Mouse (Mus musculus): ENCODE measurements around the gene Dab1.

Dab1 gene

GRCm38 (mm10) chr4:103839541-103839940, 220.4 kb downstream of the Dab1 start:
- DNase-seq = peak; percentile 45 to 50

- peak; percentile 42 to 56 for DNase-seq
Measured at GRCm38 (mm10) chr4:103841126-103841525, 222.0 kb downstream of the Dab1 start.

GRCm38 (mm10) chr4:103844635-103845034, 225.5 kb downstream of the Dab1 start:
- DNase-seq = no peak

- DNase-seq = peak; percentile 47 to 61
Measured at GRCm38 (mm10) chr4:103857173-103857572, 238.0 kb downstream of the Dab1 start.

- no peak for DNase-seq
Measured at GRCm38 (mm10) chr4:103875564-103875963, 256.4 kb downstream of the Dab1 start.

GRCm38 (mm10) chr4:103878841-103879240, 259.7 kb downstream of the Dab1 start:
- DNase-seq = peak in 1 of 2 experiments; percentile 19

GRCm38 (mm10) chr4:103881641-103882040, 262.5 kb downstream of the Dab1 start:
- DNase-seq = peak; percentile 92 to 96

GRCm38 (mm10) chr4:103888086-103888485, 268.9 kb downstream of the Dab1 start:
- peak; percentile 52 to 60 for DNase-seq

- no peak for DNase-seq
Measured at GRCm38 (mm10) chr4:103889110-103889509, 270.0 kb downstream of the Dab1 start.

GRCm38 (mm10) chr4:103896806-103897205, 277.6 kb downstream of the Dab1 start:
- no peak for DNase-seq

GRCm38 (mm10) chr4:103897702-103898101, 278.5 kb downstream of the Dab1 start:
- DNase-seq = no peak

- no peak for DNase-seq
Measured at GRCm38 (mm10) chr4:103911441-103911840, 292.3 kb downstream of the Dab1 start.

- DNase-seq = no peak
Measured at GRCm38 (mm10) chr4:103912071-103912470, 292.9 kb downstream of the Dab1 start.

- peak; percentile 83 to 92 for DNase-seq
Measured at GRCm38 (mm10) chr4:103922431-103922931, 303.3 kb downstream of the Dab1 start.

- peak in 1 of 2 experiments; percentile 15 for DNase-seq
Measured at GRCm38 (mm10) chr4:103926682-103927081, 307.5 kb downstream of the Dab1 start.

- DNase-seq = no peak
Measured at GRCm38 (mm10) chr4:103929631-103930030, 310.5 kb downstream of the Dab1 start.

- DNase-seq = no peak
Measured at GRCm38 (mm10) chr4:103934364-103934763, 315.2 kb downstream of the Dab1 start.

- no peak for DNase-seq
Measured at GRCm38 (mm10) chr4:103948255-103948654, 329.1 kb downstream of the Dab1 start.

- peak; percentile 21 to 33 for DNase-seq
Measured at GRCm38 (mm10) chr4:103953652-103954220, 334.6 kb downstream of the Dab1 start.

- DNase-seq = peak; percentile 49 to 61
Measured at GRCm38 (mm10) chr4:103961134-103962049, 342.2 kb downstream of the Dab1 start.

- DNase-seq = no peak
Measured at GRCm38 (mm10) chr4:103969906-103970305, 350.7 kb downstream of the Dab1 start.

GRCm38 (mm10) chr4:103974536-103974935, 355.4 kb downstream of the Dab1 start:
- peak; percentile 52 to 69 for DNase-seq

- DNase-seq = no peak
Measured at GRCm38 (mm10) chr4:103974946-103975345, 355.8 kb downstream of the Dab1 start.

GRCm38 (mm10) chr4:103993884-103994283, 374.7 kb downstream of the Dab1 start:
- no peak for DNase-seq
